Mouse (Mus musculus) megakaryocyte-erythroid progenitor cell, adult 5-6 weeks (primary cell): ENCODE data around the gene Zfp850. TPM values are rescaled to one million over a fixed set of nuclear protein-coding genes. Genes with fewer than 3 reads are reported as not detected.
"Not testable (repeated sequence)": the region's sequence is repeated elsewhere in the genome, so short reads cannot be mapped to it uniquely, and the experiment has no call there.

ENCODE experiments used
- ATAC-seq: replicated peaks from 2 replicates; pipeline ENCODE4 v1.8.0; 2016; ENCODE audit warnings: mild to moderate bottlenecking, inconsistent platforms; ENCODE audit not compliant: severe bottlenecking, poor library complexity, low FRiP score, low TSS enrichment
- total RNA-seq, 2 experiments: library from RNA; stranded (forward) in 1 of 2; stranded (reverse) in 1 of 2; fragments of 200-1000, 215-1000 nt in 1 of 2; fragments of >200 nt in 1 of 2; fragmentation: Nextera tagmentation in 1 of 2; gene quantifications; 2 replicates each; pipeline ENCODE4 v1.2.3; 2014 to 2017

Gene Zfp850
- 6.3 and 8.5 TPM in 2 replicates for total RNA-seq (2014; fragmentation: Nextera tagmentation)
- total RNA-seq (2017): 16.5 and 28.9 TPM in 2 replicates

- ATAC-seq: peak; percentile 94
Observed at GRCm38 (mm10) chr7:28013549-28014444, at the start of gene Zfp850. Zfp850 (minus strand) TSS chr7:28014115.

GRCm38 (mm10) chr7:28059972-28060371 lies 46.1 kb upstream of the Zfp850 start:
- no peak for ATAC-seq

- no peak for ATAC-seq
Observed at GRCm38 (mm10) chr7:28053046-28053930, 39.4 kb upstream of the Zfp850 start.

- no peak for ATAC-seq
Observed at GRCm38 (mm10) chr7:28050584-28050983, 36.7 kb upstream of the Zfp850 start.

- peak; percentile 98 for ATAC-seq
Observed at GRCm38 (mm10) chr7:28049476-28050409, 35.8 kb upstream of the Zfp850 start, which contains the start of gene Psmc4. Psmc4 (minus strand) TSS chr7:28050101.

- no peak for ATAC-seq
Observed at GRCm38 (mm10) chr7:28044524-28044923, 30.6 kb upstream of the Zfp850 start.

- peak; percentile 57 for ATAC-seq
Observed at GRCm38 (mm10) chr7:28014445-28014810, 513 bp upstream of the Zfp850 start.

GRCm38 (mm10) chr7:28010271-28010670 lies 3.6 kb downstream of the Zfp850 start:
- no peak for ATAC-seq

GRCm38 (mm10) chr7:27982197-27982596 lies 31.7 kb downstream of the Zfp850 start:
- ATAC-seq: no peak

- ATAC-seq: peak; percentile 94
Observed at GRCm38 (mm10) chr7:27978683-27979528, 35.0 kb downstream of the Zfp850 start, which contains the start of gene Zfp780b. Zfp780b (minus strand) TSS chr7:27979171.

GRCm38 (mm10) chr7:27949451-27949850 lies 64.5 kb downstream of the Zfp850 start:
- not testable (repeated sequence) for ATAC-seq

GRCm38 (mm10) chr7:27941869-27942268 lies 72.0 kb downstream of the Zfp850 start:
- ATAC-seq: not testable (repeated sequence)

Other genes starting within 250 kb of the Zfp850 start
- gene Zfp626, start 206.9 kb downstream of the Zfp850 start, total RNA-seq (2014; fragmentation: Nextera tagmentation): 9.8 and 11.4 TPM in 2 replicates
- gene Zfp626, start 206.9 kb downstream of the Zfp850 start, total RNA-seq (2017): 8.8 and 10.5 TPM in 2 replicates
- gene Zfp59, start 175.5 kb downstream of the Zfp850 start, total RNA-seq (2014; fragmentation: Nextera tagmentation): 4.9 and 8.0 TPM in 2 replicates
- 6.8 and 10.0 TPM in 2 replicates for gene Zfp59, start 175.5 kb downstream of the Zfp850 start, total RNA-seq (2017)
- gene Zfp607a, start 156.6 kb downstream of the Zfp850 start, total RNA-seq (2014; fragmentation: Nextera tagmentation): 6.6 and 10.6 TPM in 2 replicates
- 7.6 and 8.9 TPM in 2 replicates for gene Zfp607a, start 156.6 kb downstream of the Zfp850 start, total RNA-seq (2017)
- 0.27 and 4.0 TPM in 2 replicates for gene Zfp974, start 84.7 kb downstream of the Zfp850 start, total RNA-seq (2014; fragmentation: Nextera tagmentation)
- gene Zfp974, start 84.7 kb downstream of the Zfp850 start, total RNA-seq (2017): 0.61 and 0.80 TPM in 2 replicates
- 16.0 and 18.9 TPM in 2 replicates for gene Zfp780b, start 34.9 kb downstream of the Zfp850 start, total RNA-seq (2014; fragmentation: Nextera tagmentation)
- 6.4 and 10.6 TPM in 2 replicates for gene Zfp780b, start 34.9 kb downstream of the Zfp850 start, total RNA-seq (2017)
- gene Psmc4, start 36.0 kb upstream of the Zfp850 start, total RNA-seq (2014; fragmentation: Nextera tagmentation): 170 and 195 TPM in 2 replicates
- gene Psmc4, start 36.0 kb upstream of the Zfp850 start, total RNA-seq (2017): 153 and 178 TPM in 2 replicates
- gene Fcgbp, start 57.1 kb upstream of the Zfp850 start, total RNA-seq (2014; fragmentation: Nextera tagmentation): not detected in 2 replicates
- not detected in 2 replicates for gene Fcgbp, start 57.1 kb upstream of the Zfp850 start, total RNA-seq (2017)
- not detected in 2 replicates for gene 9530053A07Rik, start 115.4 kb upstream of the Zfp850 start, total RNA-seq (2014; fragmentation: Nextera tagmentation)
- gene 9530053A07Rik, start 115.4 kb upstream of the Zfp850 start, total RNA-seq (2017): not detected in 2 replicates
- 328 and 406 TPM in 2 replicates for gene Fbl, start 155.6 kb upstream of the Zfp850 start, total RNA-seq (2014; fragmentation: Nextera tagmentation)
- 265 and 312 TPM in 2 replicates for gene Fbl, start 155.6 kb upstream of the Zfp850 start, total RNA-seq (2017)
- 8.4 and 8.7 TPM in 2 replicates for gene Dyrk1b, start 165.4 kb upstream of the Zfp850 start, total RNA-seq (2014; fragmentation: Nextera tagmentation)
- gene Dyrk1b, start 165.4 kb upstream of the Zfp850 start, total RNA-seq (2017): 2.6 and 3.1 TPM in 2 replicates